Mouse (Mus musculus) effector memory CD4-positive, alpha-beta T cell, adult 7 months (primary cell): ENCODE results near the gene Dclre1c. TPM values are rescaled to one million over a fixed set of nuclear protein-coding genes. Genes with fewer than 3 reads are reported as not detected.

Experiments
- polyA plus RNA-seq: library from polyadenylated mRNA; unstranded; fragments of 100-300 nt; shearing (Covaris generic); gene quantifications from one replicate; pipeline ENCODE4 v1.2.1, GENCODE M21; 2017

Gene Dclre1c
- 16.0 TPM for polyA plus RNA-seq

DNA sequence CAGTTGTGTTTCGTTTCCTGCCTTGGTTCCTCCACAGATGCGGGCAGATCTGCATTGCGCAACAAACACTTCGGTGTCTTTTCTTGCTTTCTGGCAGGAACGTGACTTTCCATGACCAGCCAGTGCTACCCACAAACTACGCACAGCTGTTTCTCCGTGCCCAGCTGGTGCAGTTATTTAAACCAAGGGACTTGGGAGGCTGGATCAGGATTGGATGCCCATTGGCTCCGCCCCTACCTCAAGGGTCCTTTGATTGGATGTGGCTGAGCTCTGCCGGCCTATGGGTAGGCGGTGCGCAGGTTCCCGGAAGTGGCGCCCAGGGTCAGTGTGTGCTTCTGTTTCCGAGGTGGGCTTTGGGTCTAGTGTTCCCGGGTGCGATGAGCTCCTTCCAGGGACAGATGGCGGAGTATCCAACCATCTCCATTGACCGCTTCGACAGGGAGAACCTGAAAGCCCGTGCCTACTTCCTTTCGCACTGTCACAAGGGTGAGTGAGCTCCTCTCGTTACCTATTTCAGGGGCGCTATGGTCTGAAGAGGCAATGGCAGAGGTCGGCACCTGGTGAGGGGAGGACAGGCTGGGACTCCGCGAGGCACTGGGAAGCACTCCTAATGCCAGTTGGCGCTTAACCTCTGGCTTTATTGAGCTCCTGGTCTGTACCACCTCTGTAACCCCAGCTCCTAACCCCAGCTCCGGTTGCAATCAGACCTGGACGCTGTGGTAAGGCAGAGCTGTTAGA, at the start of gene Dclre1c:
TSS of gene Dclre1c (plus strand) at position 291 of the 738 bp plus-strand sequence.

DNA sequence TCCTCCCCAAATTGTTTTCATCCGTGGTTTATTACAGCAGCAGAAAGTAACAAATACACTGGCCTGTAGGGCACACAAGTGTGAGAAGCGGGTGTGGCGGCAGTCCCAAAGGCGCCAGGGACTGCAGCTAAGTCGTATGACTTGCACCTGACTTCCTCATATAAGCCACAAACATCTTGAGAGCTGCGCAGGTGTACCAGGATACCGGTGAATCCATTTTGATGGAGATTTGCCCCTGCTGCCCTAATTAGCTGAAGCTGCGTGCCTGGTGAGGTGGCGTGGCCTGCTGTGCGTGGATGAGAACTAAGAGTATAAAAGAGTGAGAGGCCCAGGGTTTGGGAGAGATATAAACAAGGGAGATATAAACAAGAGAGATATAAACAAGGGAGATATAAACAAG, 26.8 kb upstream of the Dclre1c start, which contains the start of gene Olah:
TSS of gene Olah (minus strand) at position 101 of the 400 bp plus-strand sequence.

DNA sequence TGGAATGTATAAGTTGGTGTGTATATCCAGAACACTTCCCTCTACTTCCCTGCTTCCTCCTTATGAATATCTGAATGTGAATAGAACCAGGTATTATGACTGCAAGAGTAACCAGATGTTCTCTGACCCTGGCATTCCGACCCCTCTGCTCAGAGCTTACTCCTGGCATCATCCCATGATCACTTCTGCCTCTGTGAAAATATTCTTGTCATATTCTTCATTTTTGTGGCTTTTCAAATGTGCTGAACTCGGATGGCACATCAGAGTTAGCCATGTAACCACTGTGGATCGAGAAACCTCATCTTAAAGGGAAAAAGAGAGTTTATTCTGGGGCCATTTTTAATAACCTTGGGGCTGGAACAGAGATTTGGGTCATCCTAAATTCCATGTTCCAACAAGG, 1.4 kb upstream of the Dclre1c start, which contains the start of gene Meig1:
TSS of gene Meig1 (minus strand) at position 101 of the 400 bp plus-strand sequence.

DNA sequence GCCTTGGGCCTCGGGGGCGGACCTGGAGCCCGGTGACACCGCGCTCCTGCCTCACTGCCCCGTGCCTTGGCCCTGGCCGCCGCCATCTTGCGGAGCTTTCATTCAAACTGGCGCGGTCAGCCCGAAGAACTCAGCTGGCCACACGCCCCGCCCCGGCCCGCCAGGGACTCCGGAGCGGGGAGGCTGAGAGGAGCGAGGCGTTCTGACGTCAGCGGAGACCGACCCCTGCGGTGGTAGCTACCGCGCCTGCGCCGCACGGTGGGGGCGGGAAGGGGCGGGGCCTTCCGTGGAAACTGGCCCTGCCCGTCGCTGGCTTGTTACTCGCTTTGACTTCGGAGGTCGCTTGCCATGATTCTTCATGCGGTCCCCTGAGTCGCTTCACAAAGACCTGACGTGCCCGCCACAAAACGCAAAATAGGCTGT, 50.9 kb downstream of the Dclre1c start, which contains the start of gene Suv39h2:
TSS of gene Suv39h2 (minus strand) at position 171 of the 423 bp plus-strand sequence.

DNA sequence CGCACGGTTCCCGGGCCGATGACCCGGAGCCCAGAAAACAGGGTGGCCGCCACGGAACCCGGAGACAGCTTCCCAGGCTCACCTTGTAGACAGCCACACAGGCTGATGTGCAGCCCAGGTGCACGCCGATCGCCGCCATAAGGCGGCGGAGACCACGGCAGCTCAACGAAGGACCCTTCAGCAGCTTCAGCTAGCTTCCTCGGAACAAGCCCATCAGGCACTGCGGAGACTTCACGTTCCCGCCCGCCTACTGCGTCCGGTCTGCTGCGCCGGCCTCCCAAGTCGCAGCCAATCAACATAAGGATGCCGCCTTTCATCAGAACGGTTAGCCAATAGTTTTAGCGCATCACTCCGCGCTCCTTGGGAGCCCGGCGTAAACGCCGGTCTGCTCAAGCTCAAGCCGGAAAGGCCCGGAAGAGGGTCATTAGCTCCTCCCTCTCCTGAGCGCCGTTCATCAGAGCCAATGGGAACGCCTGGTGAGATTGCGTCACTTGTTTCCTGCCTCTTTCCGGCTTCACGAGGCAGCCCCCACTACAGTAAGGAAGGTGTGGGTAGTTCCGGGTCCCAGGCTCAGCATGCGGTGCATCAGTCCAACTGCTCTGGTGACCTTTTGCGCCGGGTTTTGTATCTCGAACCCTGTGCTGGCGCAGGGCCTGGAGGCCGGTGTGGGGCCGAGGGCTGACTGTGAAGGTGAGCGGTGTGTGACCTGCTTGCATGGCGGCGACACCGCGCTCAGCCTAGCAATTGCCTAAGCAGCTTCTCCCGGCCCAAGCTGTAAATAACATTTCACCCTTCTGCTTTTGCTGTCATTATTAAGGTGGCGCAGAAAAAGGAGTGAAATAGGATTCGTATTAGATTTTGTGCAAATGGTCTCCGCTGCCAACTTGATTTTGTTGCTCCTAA, 88.9 kb downstream of the Dclre1c start, which contains the start of the genes Gm45902, Hspa14 and Cdnf:
TSS of gene Gm45902 (minus strand) at position 239 of the 903 bp plus-strand sequence.
TSS of gene Hspa14 (minus strand) at position 263 of the 903 bp plus-strand sequence.
TSS of gene Cdnf (plus strand) at position 479 of the 903 bp plus-strand sequence.

Other genes starting within 250 kb of the Dclre1c start
- gene Nmt2, start 139.9 kb upstream of the Dclre1c start, polyA plus RNA-seq, result 20.0 TPM
- 19.7 TPM for gene Rpp38, start 91.5 kb upstream of the Dclre1c start, polyA plus RNA-seq
- gene Acbd7, start 88.0 kb upstream of the Dclre1c start, polyA plus RNA-seq, result not detected
- gene Olah, start 26.9 kb upstream of the Dclre1c start, polyA plus RNA-seq, result not detected
- not detected for gene Meig1, start 1.5 kb upstream of the Dclre1c start, polyA plus RNA-seq
- 4.0 TPM for gene Suv39h2, start 50.9 kb downstream of the Dclre1c start, polyA plus RNA-seq
- 4.1 TPM for gene Gm45902, start 88.7 kb downstream of the Dclre1c start, polyA plus RNA-seq
- 72.5 TPM for gene Hspa14, start 88.7 kb downstream of the Dclre1c start, polyA plus RNA-seq
- 0.62 TPM for gene Cdnf, start 88.9 kb downstream of the Dclre1c start, polyA plus RNA-seq
- 540 TPM for gene Fam107b, start 146.4 kb downstream of the Dclre1c start, polyA plus RNA-seq